Mouse (Mus musculus) forebrain, embryonic 16.5 days (tissue): Measurements from ENCODE around the gene Fbxo28. TPM values are rescaled to one million over a fixed set of nuclear protein-coding genes. Genes with fewer than 3 reads are reported as not detected.
"Not testable (repeated sequence)": the region's sequence is repeated elsewhere in the genome, so short reads cannot be mapped to it uniquely, and the experiment has no call there.

Source experiments
- ATAC-seq: fragments of 200-750 bp; cut with Nextera tagmentation; 2 replicates; pipeline ENCODE4 v1.8.0; 2017; ENCODE audit warnings: mild to moderate bottlenecking, moderate library complexity
- H3K27ac ChIP-seq: fragments of 300-500 bp; sonication (generic); 2 replicates; pipeline ENCODE4 v1.5.1; 2014; ENCODE audit warnings: low read length, control low read depth
- H3K27me3 ChIP-seq: fragments of 300-500 bp; sonication (generic); replicated peaks from 2 replicates; pipeline ENCODE4 v1.6.1; 2014; ENCODE audit warnings: low read length; ENCODE audit not compliant: control insufficient read depth, insufficient read depth
- H3K36me3 ChIP-seq: fragments of 300-500 bp; sonication (generic); 2 replicates; pipeline ENCODE4 v1.6.1; 2014; ENCODE audit not compliant: control insufficient read depth, insufficient read depth
- H3K4me1 ChIP-seq: fragments of 300-500 bp; sonication (generic); replicated peaks from 2 replicates; pipeline ENCODE4 v1.6.1; 2014; ENCODE audit warnings: low read length; ENCODE audit not compliant: control insufficient read depth, insufficient read depth
- H3K4me2 ChIP-seq: fragments of 300-500 bp; sonication (generic); 2 replicates; pipeline ENCODE4 v1.6.1; 2014; ENCODE audit warnings: mild to moderate bottlenecking, low read length, control low read depth
- H3K4me3 ChIP-seq: fragments of 300-500 bp; sonication (generic); replicated peaks from 2 replicates; pipeline ENCODE4 v1.5.1; 2014; ENCODE audit warnings: mild to moderate bottlenecking, low read length, control low read depth
- H3K9ac ChIP-seq: fragments of 300-500 bp; sonication (generic); replicated peaks from 2 replicates; pipeline ENCODE4 v1.6.1; 2014; ENCODE audit warnings: low read depth, low read length, control low read depth
- H3K9me3 ChIP-seq: fragments of 300-500 bp; sonication (generic); 2 replicates; pipeline ENCODE4 v1.6.1; 2016; ENCODE audit warnings: low read length; ENCODE audit not compliant: control insufficient read depth
- WGBS: fragments of 180-500 bp; shearing (Covaris S2); extraction: QIAGEN DNeasy Blood & Tissue Kit; methylation state at CpG from one replicate; pipeline ENCODE4 v1.1.7; 2014; 5-methylcytosine and 5-hydroxymethylcytosine counted together
- polyA plus RNA-seq: library from polyadenylated mRNA; unstranded; fragments of >200 nt; fragmentation: Nextera tagmentation; extraction: Ambion mirVana; gene quantifications from 2 replicates; pipeline ENCODE4 v1.2.1, GENCODE M21; 2015

Fbxo28 gene
- polyA plus RNA-seq, 1 experiment from 2014 or later = 30.3 TPM

- WGBS = 96% methylated on average over 5 of the region's 5 CpGs
- H3K9me3 ChIP-seq = peaks cover under 1% of the 10 kb centered on the region; the same call in 1 of the 2 replicates
- no peak overlapping the region for H3K4me3 ChIP-seq
- no peak for ATAC-seq
- no peak overlapping the region for H3K27ac ChIP-seq
- H3K4me2 ChIP-seq = no peak overlapping the region
- H3K4me1 ChIP-seq = no peaks in the 10 kb centered on the region
- no peaks in the 10 kb centered on the region for H3K27me3 ChIP-seq
- H3K9ac ChIP-seq = no peak overlapping the region
- no peaks in the 10 kb centered on the region for H3K36me3 ChIP-seq
Measured at GRCm38 (mm10) chr1:182302916-182303315, 38.5 kb downstream of the Fbxo28 start.

- 82% methylated on average over 6 of the region's 6 CpGs for WGBS
- Histone ChIP-seq H3K27me3 (no peaks in the 10 kb centered on the region), H3K4me1 (no peaks in the 10 kb centered on the region), H3K27ac (no peak overlapping the region), H3K4me2 (no peak overlapping the region), H3K4me3 (no peak overlapping the region), H3K9me3 (peaks cover 2% of the 10 kb centered on the region; the same call in 1 of the 2 replicates), H3K9ac (no peak overlapping the region), H3K36me3 (no peaks in the 10 kb centered on the region)
- no peak for ATAC-seq
Measured at GRCm38 (mm10) chr1:182302176-182302870, 39.1 kb downstream of the Fbxo28 start.

- H3K27me3 ChIP-seq = no peaks in the 10 kb centered on the region
- 84% methylated on average over 5 of the region's 5 CpGs for WGBS
- no peak for ATAC-seq
- no peak overlapping the region for H3K4me3 ChIP-seq
- no peak overlapping the region for H3K27ac ChIP-seq
- no peak overlapping the region for H3K9ac ChIP-seq
- no peak overlapping the region for H3K4me2 ChIP-seq
- peaks cover 2% of the 10 kb centered on the region; the same call in 1 of the 2 replicates for H3K9me3 ChIP-seq
- no peaks in the 10 kb centered on the region for H3K4me1 ChIP-seq
- no peaks in the 10 kb centered on the region for H3K36me3 ChIP-seq
Measured at GRCm38 (mm10) chr1:182297821-182298220, 43.6 kb downstream of the Fbxo28 start.

- Histone ChIP-seq H3K9ac (no peak overlapping the region), H3K27ac (no peak overlapping the region), H3K36me3 (no peaks in the 10 kb centered on the region), H3K4me2 (no peak overlapping the region), H3K27me3 (no peaks in the 10 kb centered on the region), H3K4me3 (no peak overlapping the region), H3K9me3 (peaks cover 2% of the 10 kb centered on the region; the same call in 1 of the 2 replicates), H3K4me1 (no peaks in the 10 kb centered on the region)
- 22% methylated on average over 3 of the region's 3 CpGs for WGBS
- no peak for ATAC-seq
Measured at GRCm38 (mm10) chr1:182297246-182297645, 44.2 kb downstream of the Fbxo28 start.

- no peak overlapping the region for H3K4me3 ChIP-seq
- H3K27me3 ChIP-seq = no peaks in the 10 kb centered on the region
- H3K9ac ChIP-seq = no peak overlapping the region
- no peak overlapping the region for H3K27ac ChIP-seq
- 61% methylated on average over 6 of the region's 6 CpGs for WGBS
- H3K9me3 ChIP-seq = peaks cover 2% of the 10 kb centered on the region; the same call in 1 of the 2 replicates
- H3K36me3 ChIP-seq = no peaks in the 10 kb centered on the region
- H3K4me2 ChIP-seq = no peak overlapping the region
- no peak for ATAC-seq
- no peaks in the 10 kb centered on the region for H3K4me1 ChIP-seq
Measured at GRCm38 (mm10) chr1:182296816-182297215, 44.6 kb downstream of the Fbxo28 start.

GRCm38 (mm10) chr1:182296141-182296540 is 45.3 kb downstream of the Fbxo28 start:
- Histone ChIP-seq H3K27me3 (no peaks in the 10 kb centered on the region), H3K4me2 (no peak overlapping the region), H3K4me3 (no peak overlapping the region), H3K9me3 (peaks cover 2% of the 10 kb centered on the region; the same call in 1 of the 2 replicates), H3K4me1 (no peaks in the 10 kb centered on the region), H3K36me3 (no peaks in the 10 kb centered on the region), H3K9ac (no peak overlapping the region), H3K27ac (no peak overlapping the region)
- WGBS = 93% methylated on average over 6 of the region's 6 CpGs
- ATAC-seq = no peak

GRCm38 (mm10) chr1:182292291-182292690 is 49.1 kb downstream of the Fbxo28 start:
- Histone ChIP-seq H3K9ac (no peak overlapping the region), H3K4me3 (no peak overlapping the region), H3K27me3 (no peaks in the 10 kb centered on the region), H3K4me2 (no peak overlapping the region), H3K27ac (no peak overlapping the region), H3K36me3 (no peaks in the 10 kb centered on the region), H3K9me3 (no peaks in the 10 kb centered on the region; the same call in 1 of the 2 replicates), H3K4me1 (no peaks in the 10 kb centered on the region)
- no peak for ATAC-seq
- WGBS = 87% methylated on average over 4 of the region's 4 CpGs

GRCm38 (mm10) chr1:182290741-182291140 is 50.7 kb downstream of the Fbxo28 start:
- not testable (repeated sequence) for H3K36me3 ChIP-seq, H3K4me1 ChIP-seq

GRCm38 (mm10) chr1:182289781-182290180 is 51.6 kb downstream of the Fbxo28 start:
- Histone ChIP-seq H3K27ac (no peak overlapping the region), H3K9ac (no peak overlapping the region), H3K36me3 (no peaks in the 10 kb centered on the region), H3K9me3 (no peaks in the 10 kb centered on the region; the same call in 1 of the 2 replicates), H3K4me3 (no peak overlapping the region), H3K27me3 (no peaks in the 10 kb centered on the region), H3K4me1 (no peaks in the 10 kb centered on the region), H3K4me2 (no peak overlapping the region)
- WGBS = 68% methylated on average over 2 of the region's 2 CpGs
- no peak for ATAC-seq

More at GRCm38 (mm10) chr1:182290741-182291140, 50.7 kb downstream of the Fbxo28 start:
- H3K4me2 ChIP-seq, H3K27ac ChIP-seq, H3K9me3 ChIP-seq, H3K4me3 ChIP-seq, ATAC-seq, H3K9ac ChIP-seq, H3K27me3 ChIP-seq: not testable (repeated sequence)
- 93% methylated on average over 3 of the region's 3 CpGs for WGBS
